Mouse (Mus musculus) spleen, adult 2 months (tissue): ENCODE measurements around the gene Smagp.

Experiments
- CTCF ChIP-seq: fragments of 200-500 bp; IDR thresholded peaks from 2 replicates; pipeline ENCODE4 v1.5.1; 2011; ENCODE audit warnings: mild to moderate bottlenecking, inconsistent platforms; ENCODE audit not compliant: insufficient read depth, insufficient read length, insufficient replicate concordance; ENCODE audit errors: extremely low read depth
- POLR2A ChIP-seq: fragments of 200-500 bp; IDR thresholded peaks from 2 replicates; pipeline ENCODE4 v1.6.1; 2011; ENCODE audit warnings: low read depth, low read length, inconsistent platforms

DNA sequence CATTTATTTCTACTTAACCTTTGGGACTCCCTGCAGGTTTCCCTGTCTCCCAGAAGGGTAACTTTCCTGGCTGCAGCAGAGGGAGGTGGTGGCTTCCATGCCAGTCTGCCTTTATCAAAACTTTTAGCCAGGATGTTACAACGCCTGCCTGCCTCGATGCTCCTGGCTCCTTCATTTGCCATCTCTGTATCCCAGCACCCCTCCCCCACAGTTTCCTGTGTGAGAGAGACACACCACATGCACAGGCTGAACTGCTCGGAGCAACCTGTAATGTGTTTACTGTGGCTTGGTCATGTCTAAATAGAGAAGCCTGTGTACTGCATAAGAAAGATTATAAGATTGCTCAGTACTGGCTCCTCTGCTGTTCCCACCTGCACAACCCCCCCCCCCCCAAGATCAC, 43.6 kb upstream of the Smagp start:
- TF ChIP-seq CTCF = no peak
- TF ChIP-seq POLR2A = no peak
